Mouse (Mus musculus) limb, embryonic 11.5 days (tissue): ENCODE data around the gene Dhrs2. TPM values are rescaled to one million over a fixed set of nuclear protein-coding genes. Genes with fewer than 3 reads are reported as not detected.

ENCODE experiments used
- ATAC-seq: fragments of 200-750 bp; cut with Nextera tagmentation; 2 replicates; pipeline ENCODE4 v1.8.0; 2017; ENCODE audit warnings: low read depth; ENCODE audit not compliant: insufficient number of reproducible peaks, low FRiP score, low TSS enrichment
- DNase-seq: peaks from one replicate; pipeline ENCODE4 v3.0.0-alpha.2; 2015; ENCODE audit warnings: low spot score
- H3K27ac ChIP-seq: fragments of 300-500 bp; sonication (generic); replicated peaks from 2 replicates; pipeline ENCODE4 v1.5.1; 2014; ENCODE audit warnings: low read depth, mild to moderate bottlenecking, low read length
- H3K27me3 ChIP-seq: fragments of 300-500 bp; sonication (generic); 2 replicates; pipeline ENCODE4 v1.6.1; 2014; ENCODE audit warnings: mild to moderate bottlenecking, low read length, mixed read lengths; ENCODE audit not compliant: control insufficient read depth, insufficient read depth
- H3K36me3 ChIP-seq: fragments of 300-500 bp; sonication (generic); 2 replicates; pipeline ENCODE4 v1.6.1; 2014; ENCODE audit warnings: mild to moderate bottlenecking, low read length, moderate library complexity, mixed read lengths; ENCODE audit not compliant: control insufficient read depth, insufficient read depth
- H3K4me1 ChIP-seq: fragments of 300-500 bp; sonication (generic); 2 replicates; pipeline ENCODE4 v1.6.1; 2014; ENCODE audit warnings: low read length, mixed read lengths; ENCODE audit not compliant: control insufficient read depth, insufficient read depth
- H3K4me2 ChIP-seq: fragments of 300-500 bp; sonication (generic); 2 replicates; pipeline ENCODE4 v1.6.1; 2014; ENCODE audit warnings: low read depth, mild to moderate bottlenecking, moderate library complexity; ENCODE audit not compliant: severe bottlenecking
- H3K4me3 ChIP-seq: fragments of 300-500 bp; sonication (generic); 2 replicates; pipeline ENCODE4 v1.5.1; 2014; ENCODE audit warnings: low read depth, low read length
- H3K9ac ChIP-seq: fragments of 300-500 bp; sonication (generic); 2 replicates; pipeline ENCODE4 v1.6.1; 2014; ENCODE audit warnings: mild to moderate bottlenecking, low read length
- H3K9me3 ChIP-seq: fragments of 300-500 bp; sonication (generic); 2 replicates; pipeline ENCODE4 v1.6.1; 2016; ENCODE audit warnings: low read length; ENCODE audit not compliant: control insufficient read depth
- WGBS: fragments of 180-500 bp; shearing (Covaris S2); extraction: QIAGEN DNeasy Blood & Tissue Kit; methylation state at CpG from one replicate; pipeline ENCODE4 v1.1.7; 2014; 5-methylcytosine and 5-hydroxymethylcytosine counted together
- polyA plus RNA-seq: library from polyadenylated mRNA; unstranded; fragments of >200 nt; fragmentation: Nextera tagmentation; extraction: Ambion mirVana; gene quantifications from 2 replicates; pipeline ENCODE4 v1.2.1, GENCODE M21; 2014

Gene Dhrs2
- polyA plus RNA-seq, 1 experiment from 2014 or later, result not detected

GRCm38 (mm10) chr14:55271158-55271557 is 49.4 kb downstream of the Dhrs2 start:
- Histone ChIP-seq H3K4me2 (no peak overlapping the region), H3K27ac (no peak overlapping the region), H3K9me3 (no peaks in the 10 kb centered on the region), H3K36me3 (no peaks in the 10 kb centered on the region), H3K4me3 (no peak overlapping the region), H3K27me3 (no peaks in the 10 kb centered on the region), H3K9ac (no peak overlapping the region), H3K4me1 (no peaks in the 10 kb centered on the region)
- 70% methylated on average over 3 of the region's 3 CpGs for WGBS
- no peak for ATAC-seq
- DNase-seq, result peak; percentile 41

GRCm38 (mm10) chr14:55273023-55273422 is 51.2 kb downstream of the Dhrs2 start:
- Histone ChIP-seq H3K9me3 (no peaks in the 10 kb centered on the region), H3K27ac (no peak overlapping the region), H3K9ac (no peak overlapping the region), H3K4me2 (no peak overlapping the region), H3K27me3 (no peaks in the 10 kb centered on the region), H3K36me3 (no peaks in the 10 kb centered on the region), H3K4me3 (no peak overlapping the region), H3K4me1 (no peaks in the 10 kb centered on the region)
- DNase-seq, result no peak
- no peak for ATAC-seq
- WGBS, result 76% methylated on average over 4 of the region's 4 CpGs

- Histone ChIP-seq H3K4me1 (no peaks in the 10 kb centered on the region), H3K4me2 (no peak overlapping the region), H3K27me3 (no peaks in the 10 kb centered on the region), H3K9ac (no peak overlapping the region), H3K9me3 (no peaks in the 10 kb centered on the region), H3K4me3 (no peak overlapping the region), H3K27ac (no peak overlapping the region), H3K36me3 (no peaks in the 10 kb centered on the region)
- DNase-seq (no peak), ATAC-seq (no peak)
- WGBS, result 94% methylated on average over 6 of the region's 6 CpGs
Measured at GRCm38 (mm10) chr14:55274810-55275209, 53.0 kb downstream of the Dhrs2 start.

DNA sequence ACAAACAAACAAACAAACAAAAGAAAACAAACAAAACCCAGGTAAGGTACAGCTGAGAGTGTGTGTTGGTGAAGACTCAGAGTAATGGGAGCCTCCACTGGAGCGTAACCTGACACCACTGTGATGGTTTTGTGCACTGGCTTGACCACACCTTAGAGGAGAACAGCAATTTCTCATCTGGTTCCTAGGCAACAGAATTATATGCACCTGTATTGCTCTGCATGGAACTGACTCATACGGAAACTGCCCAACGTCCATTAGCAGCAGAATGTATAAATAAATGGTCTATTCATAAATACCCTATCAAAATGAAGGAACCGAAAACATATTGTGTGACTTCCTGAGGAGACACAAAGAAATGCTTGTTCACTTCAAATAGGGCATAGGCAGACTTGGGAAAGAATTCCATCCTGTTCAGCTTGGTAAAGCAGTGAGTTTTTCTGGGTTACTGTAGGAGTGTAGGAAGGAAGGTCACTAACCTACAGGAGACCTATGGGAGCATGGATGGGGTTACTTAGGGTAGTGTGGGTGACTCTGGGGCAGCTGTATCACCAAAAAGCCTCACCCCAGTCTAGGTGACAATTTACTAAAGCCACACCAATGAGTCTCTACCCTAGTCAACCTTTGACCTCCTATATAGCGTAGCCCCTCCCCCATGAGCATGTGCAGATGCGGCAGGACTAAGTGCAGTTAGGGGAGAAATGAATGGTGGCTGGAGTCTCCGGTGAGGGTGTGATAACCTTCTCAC is 57.7 kb downstream of the Dhrs2 start:
- H3K4me1 ChIP-seq, result no peaks in the 10 kb centered on the region
- no peak overlapping the region for H3K4me3 ChIP-seq
- no peak overlapping the region for H3K27ac ChIP-seq
- H3K27me3 ChIP-seq, result no peaks in the 10 kb centered on the region
- DNase-seq (peak; percentile 27), ATAC-seq (peak; percentile 70; the same call in 1 of the 2 replicates)
- no peak overlapping the region for H3K9ac ChIP-seq
- no peak overlapping the region for H3K4me2 ChIP-seq
- H3K9me3 ChIP-seq, result no peaks in the 10 kb centered on the region
- H3K36me3 ChIP-seq, result no peaks in the 10 kb centered on the region
- WGBS, result 69% methylated on average over 7 of the region's 7 CpGs

Other genes with a start within 250 kb of the Dhrs2 start
- not detected in 2 replicates for gene Gm17428, start 245.1 kb upstream of the Dhrs2 start, polyA plus RNA-seq
- gene Myh7, start 227.4 kb upstream of the Dhrs2 start, polyA plus RNA-seq, result 0.92 and 1.5 TPM in 2 replicates
- gene Ngdn, start 206.6 kb upstream of the Dhrs2 start, polyA plus RNA-seq, result 99.5 and 100 TPM in 2 replicates
- 4.8 and 5.5 TPM in 2 replicates for gene Zfhx2, start 129.7 kb upstream of the Dhrs2 start, polyA plus RNA-seq
- gene Thtpa, start 127.2 kb upstream of the Dhrs2 start, polyA plus RNA-seq, result 22.3 and 23.1 TPM in 2 replicates
- 9.9 and 10.6 TPM in 2 replicates for gene Ap1g2, start 115.4 kb upstream of the Dhrs2 start, polyA plus RNA-seq
- gene Jph4, start 105.1 kb upstream of the Dhrs2 start, polyA plus RNA-seq, result 0.17 and 0.18 TPM in 2 replicates